Mouse (Mus musculus) adrenal gland, postnatal 10 days (tissue): ENCODE measurements around the gene Gm29797. TPM values are rescaled to one million over a fixed set of nuclear protein-coding genes. Genes with fewer than 3 reads are reported as not detected.

Experiments
- DNase-seq: peaks from one replicate; pipeline ENCODE4 v3.0.0; 2021; ENCODE audit warnings: mixed read lengths
- total RNA-seq, 2 experiments: library from RNA; stranded (reverse); gene quantifications; 2 replicates each; pipeline ENCODE4 v1.2.3; 2021

The Gm29797 gene
- total RNA-seq, 2 experiments from 2014 or later, result not detected

GRCm38 (mm10) chr2:181696801-181697420 lies 40.1 kb downstream of the Gm29797 start:
- no peak for DNase-seq

DNA sequence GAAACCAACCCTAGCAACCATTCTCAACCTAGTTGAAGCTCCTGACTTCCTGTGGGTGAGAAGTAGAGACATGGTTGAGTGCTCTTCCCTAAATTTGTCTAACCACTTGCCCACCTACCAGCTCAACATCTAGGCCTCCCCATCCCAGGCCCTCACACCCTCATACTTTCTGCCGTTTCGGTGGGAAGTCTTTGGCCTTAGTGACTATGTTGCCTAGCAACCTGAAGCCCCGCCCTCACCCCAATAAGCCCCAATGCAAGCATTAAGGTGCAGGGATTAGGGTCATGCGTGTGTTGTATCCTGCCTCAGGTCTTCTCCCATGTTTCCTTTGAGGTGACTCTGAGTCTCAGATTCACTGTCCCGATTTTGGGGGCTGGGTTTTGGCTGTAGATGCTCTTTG lies 41.4 kb downstream of the Gm29797 start, which contains the start of gene Lkaaear1:
Gene Lkaaear1, minus strand, starts transcription at position 202 of the 400 bp plus-strand sequence.
- no peak for DNase-seq

DNA sequence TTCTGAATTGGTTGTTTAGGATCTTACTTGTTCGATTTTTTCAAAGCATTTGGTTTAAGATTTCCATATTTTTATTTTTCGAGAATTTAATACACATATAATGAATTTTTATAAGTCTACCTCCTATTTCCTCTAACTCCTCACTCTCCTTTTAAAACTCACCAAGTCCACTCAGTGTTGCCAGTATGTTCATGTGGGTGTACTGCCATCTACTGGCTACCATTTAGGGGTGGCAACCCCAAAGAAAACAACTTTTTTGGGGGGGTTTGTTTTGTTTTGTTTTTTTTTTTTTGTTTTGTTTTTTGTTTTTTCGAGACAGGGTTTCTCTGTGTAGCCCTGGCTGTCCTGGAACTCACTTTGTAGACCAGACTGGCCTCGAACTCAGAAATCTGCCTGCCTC lies 49.8 kb downstream of the Gm29797 start:
- no peak for DNase-seq

Other genes starting within 250 kb of the Gm29797 start
- 10 to 100 TPM; 17.2 to 23.6 TPM for gene Zbtb46, start 197.6 kb upstream of the Gm29797 start, total RNA-seq
- not detected for gene Abhd16b, start 163.8 kb upstream of the Gm29797 start, total RNA-seq
- 100 to 1,000 TPM in 1 of 2 experiments, 10 to 100 TPM in 1; 95.5 to 108 TPM for gene Tpd52l2, start 159.9 kb upstream of the Gm29797 start, total RNA-seq
- 10 to 100 TPM; 89.0 to 91.5 TPM for gene Dnajc5, start 136.5 kb upstream of the Gm29797 start, total RNA-seq
- gene Uckl1, start 72.1 kb upstream of the Gm29797 start, total RNA-seq, result 10 to 100 TPM; 55.1 to 86.5 TPM
- gene Prpf6, start 65.2 kb upstream of the Gm29797 start, total RNA-seq, result 10 to 100 TPM; 51.4 to 58.3 TPM
- gene Zfp512b, start 64.2 kb upstream of the Gm29797 start, total RNA-seq, result 10 to 100 TPM; 52.5 to 92.4 TPM
- 10 to 100 TPM in 1 of 2 experiments, 1 to 10 TPM in 1; 10.0 to 11.7 TPM for gene Samd10, start 57.8 kb upstream of the Gm29797 start, total RNA-seq
- 10 to 100 TPM; 59.1 to 62.5 TPM for gene Sox18, start 14.6 kb downstream of the Gm29797 start, total RNA-seq
- gene Tcea2, start 23.3 kb downstream of the Gm29797 start, total RNA-seq, result 10 to 100 TPM; 11.4 to 13.5 TPM
- gene Rgs19, start 36.9 kb downstream of the Gm29797 start, total RNA-seq, result 10 to 100 TPM; 22.4 to 23.7 TPM
- gene Lkaaear1, start 41.4 kb downstream of the Gm29797 start, total RNA-seq, result not detected
- gene Oprl1, start 58.0 kb downstream of the Gm29797 start, total RNA-seq, result 1 to 10 TPM; 1.3 to 2.4 TPM
- gene Myt1, start 106.3 kb downstream of the Gm29797 start, total RNA-seq, result 1 to 10 TPM; 6.4 to 8.0 TPM
- 10 to 100 TPM; 54.3 to 63.2 TPM for gene Pcmtd2, start 180.8 kb downstream of the Gm29797 start, total RNA-seq
- 10 to 100 TPM; 17.0 to 18.1 TPM for gene Polr3k, start 207.3 kb downstream of the Gm29797 start, total RNA-seq